8 mouse cellular contexts compared by ENCODE assay signal in genomic region chr16:10542266-10542665, GRCm38 (mm10). TPM values are rescaled to one million over a fixed set of nuclear protein-coding genes. Genes with fewer than 3 reads are reported as not detected.
A peak's percentile ranks its signal among the peaks of the same experiment; 100 is the strongest.
DNase-seq lines count a peak whose midpoint lies in the region; ATAC-seq and TF ChIP-seq lines count a peak whose summit lies in the region.

No protein-coding gene starts in this region.

- intact Hi-C loops in left cerebral cortex, postnatal 10 days (cut with DNase I): no loop called here

- no peak for TF ChIP-seq POLR2A in ES-Bruce4 (IDR thresholded peaks at IDR 0.05; ENCODE audit: insufficient read depth, low read length)

- peak; percentile 10; the same call in 1 of the 2 replicates for ATAC-seq in embryonic facial prominence, embryonic 15.5 days (ENCODE audit: insufficient number of reproducible peaks, low FRiP score, low TSS enrichment, low read depth)

- no peak overlapping the region for H3K27ac ChIP-seq in ES-Bruce4 (ENCODE audit: insufficient read depth, low read length)
- H3K27ac ChIP-seq in embryonic facial prominence, embryonic 15.5 days (replicated peaks): peak overlapping the region; percentile 82

- H3K4me1 ChIP-seq in ES-Bruce4 (ENCODE audit: control insufficient read depth, insufficient read depth, low read length): peaks cover 2% of the 10 kb centered on the region
- peaks cover 53% of the 10 kb centered on the region for H3K4me1 ChIP-seq in embryonic facial prominence, embryonic 15.5 days

- no peaks in the 10 kb centered on the region for H3K27me3 ChIP-seq in ES-Bruce4 (ENCODE audit: control insufficient read depth, insufficient read depth, low read length, poor library complexity, severe bottlenecking)
- H3K27me3 ChIP-seq in embryonic facial prominence, embryonic 15.5 days: no peaks in the 10 kb centered on the region

- peak overlapping the region; percentile 83 for H3K9ac ChIP-seq in ES-Bruce4 (ENCODE audit: low read depth, poor library complexity, severe bottlenecking)
- H3K9ac ChIP-seq in embryonic facial prominence, embryonic 15.5 days: peak overlapping the region; percentile 79

- TF ChIP-seq CTCF in ES-Bruce4 (IDR thresholded peaks at IDR 0.05; ENCODE audit: low read depth, low read length): no peak

- 2% methylated on average over 22 of the region's 22 CpGs for WGBS in embryonic facial prominence, embryonic 15.5 days

- no peaks in the 10 kb centered on the region for H3K36me3 ChIP-seq in ES-Bruce4 (ENCODE audit: control insufficient read depth, insufficient read depth, low read length, poor library complexity, severe bottlenecking)
- no peaks in the 10 kb centered on the region; the same call in 1 of the 2 replicates for H3K36me3 ChIP-seq in embryonic facial prominence, embryonic 15.5 days

- DNase-seq in kidney, adult 11 months: peak; percentile 31
- DNase-seq in kidney, postnatal 10 days: no peak
- peak; percentile 33 for DNase-seq in induced T-regulatory cell, adult 2 months (ENCODE audit: low read depth)
- peak; percentile 11 for DNase-seq in lung, postnatal 14 days
- DNase-seq in frontal cortex, adult 2 months (ENCODE audit: extremely low spot score in 1 of 2, low spot score in 1 of 2): no peak
- DNase-seq in left cerebral cortex, postnatal 10 days (ENCODE audit: extremely low spot score in 1 of 2, low spot score in 2 of 2): no peak

- no peaks in the 10 kb centered on the region for H3K9me3 ChIP-seq in ES-Bruce4 (replicated peaks; ENCODE audit: control insufficient read depth, insufficient read depth, low read length, poor library complexity, severe bottlenecking)
- no peaks in the 10 kb centered on the region for H3K9me3 ChIP-seq in embryonic facial prominence, embryonic 15.5 days (replicated peaks)

- peak overlapping the region; percentile 87 for H3K4me2 ChIP-seq in embryonic facial prominence, embryonic 15.5 days (replicated peaks)

- TF ChIP-seq EP300 in ES-Bruce4 (IDR thresholded peaks at IDR 0.05; ENCODE audit: insufficient read depth, low read depth, low read length): no peak

- peak overlapping the region; percentile 68 for H3K4me3 ChIP-seq in ES-Bruce4 (ENCODE audit: low read depth, low read length)
- peak overlapping the region; percentile 90 for H3K4me3 ChIP-seq in embryonic facial prominence, embryonic 15.5 days (replicated peaks)

RNA-seq across cellular contexts. Expression of gene Dexi, which starts 0.6 kb away (rescaled TPM):
- polyA plus RNA-seq in ES-Bruce4 (2011; ENCODE audit: insufficient read depth, insufficient read length, low read depth, missing spikeins): 6.7 and 7.0 TPM in 2 replicates
- polyA plus RNA-seq in embryonic facial prominence, embryonic 15.5 days (2015; fragmentation: Nextera tagmentation; extraction: Ambion mirVana): 26.5 and 26.7 TPM in 2 replicates
- polyA plus RNA-seq in frontal cortex, adult 2 months (2012; rRNA removed): 65.7 and 77.7 TPM in 2 replicates
- 10 to 100 TPM; 27.5 to 30.2 TPM for total RNA-seq in left cerebral cortex, postnatal 10 days (2021)

RNA-seq across cellular contexts. Expression of gene Clec16a, which starts 2.9 kb away (rescaled TPM):
- 9.1 and 9.5 TPM in 2 replicates for polyA plus RNA-seq in ES-Bruce4 (2011; ENCODE audit: insufficient read depth, insufficient read length, low read depth, missing spikeins)
- polyA plus RNA-seq in embryonic facial prominence, embryonic 15.5 days (2015; fragmentation: Nextera tagmentation; extraction: Ambion mirVana): 39.6 and 42.8 TPM in 2 replicates
- polyA plus RNA-seq in frontal cortex, adult 2 months (2012; rRNA removed): 44.2 and 48.6 TPM in 2 replicates
- 10 to 100 TPM; 69.3 to 71.5 TPM for total RNA-seq in left cerebral cortex, postnatal 10 days (2021)

Comparison
In these comparisons a context has a peak if more than half of its experiments do, and no peak if none do; other contexts are left out.
1. DNase-seq: peak in kidney, adult 11 months (single experiment), induced T-regulatory cell, adult 2 months (single experiment) and lung, postnatal 14 days (single experiment); none in kidney, postnatal 10 days (single experiment), frontal cortex, adult 2 months (0 of 2) and left cerebral cortex, postnatal 10 days (0 of 2).